Comparison of ENCODE assay signal across 8 mouse cellular contexts in the genomic region with DNA sequence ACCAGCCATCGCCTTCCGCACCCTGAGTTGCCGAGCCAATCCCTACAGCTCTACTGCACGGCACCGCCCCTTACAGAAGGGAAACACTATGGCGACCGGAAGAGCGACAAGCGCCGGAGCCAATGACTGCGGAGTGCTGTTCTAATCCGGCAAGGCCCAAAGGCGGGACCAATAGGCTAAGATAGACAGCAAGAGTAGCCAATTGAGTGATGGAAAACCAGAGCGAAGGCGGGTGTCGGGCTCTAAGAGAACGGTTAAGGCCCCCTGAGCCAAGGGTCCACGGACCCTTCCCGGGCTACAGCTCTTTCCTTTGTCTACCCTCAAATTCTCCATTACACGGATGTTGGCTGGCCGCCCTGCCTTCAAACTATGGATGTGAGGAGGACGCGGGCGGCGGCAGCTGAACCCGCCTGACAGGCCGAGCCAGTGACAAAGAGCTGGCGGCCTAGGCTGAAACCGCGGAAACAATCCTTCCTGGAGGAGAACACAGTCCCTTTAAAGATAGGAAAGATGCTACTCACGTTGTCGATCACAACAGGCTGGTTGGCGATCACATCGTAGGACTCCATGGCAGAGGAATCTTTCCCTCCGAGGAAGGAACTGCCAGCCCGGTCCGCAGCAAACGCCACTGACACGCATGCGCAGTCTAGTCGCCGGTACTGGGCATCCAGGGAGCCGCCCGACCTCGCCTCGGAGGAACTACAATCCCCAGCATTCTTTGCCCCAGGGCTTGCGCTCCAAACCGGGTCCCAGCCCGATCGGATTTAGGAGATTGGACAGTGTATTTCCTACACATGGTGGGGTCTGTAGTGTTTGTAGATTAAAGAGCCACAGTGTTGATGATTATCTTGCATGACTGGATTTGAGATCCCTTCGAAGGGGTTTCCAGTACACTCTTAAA. TPM values are rescaled to one million over a fixed set of nuclear protein-coding genes. Genes with fewer than 3 reads are reported as not detected.
DNase-seq lines count a peak whose midpoint lies in the region; ATAC-seq and TF ChIP-seq lines count a peak whose summit lies in the region.

A gene (minus strand): TSS at position 640 of the 901 bp plus-strand sequence.

- peak; percentile 99 for DNase-seq in ES-E14 (ENCODE audit: low read depth, low spot score)
- DNase-seq in cerebellum, adult 11-12 months, result peak; percentile 97
- DNase-seq in heart, postnatal 36 days, result peak; percentile 96 to 99
- DNase-seq in layer of hippocampus, adult 2 months (ENCODE audit: low spot score in 2 of 2), result peak; percentile 96 to 98
- DNase-seq in lung, embryonic 14.5 days, result peak; percentile 100
- DNase-seq in thymus, adult 2 months, result peak; percentile 97

- H3K4me2 ChIP-seq in forebrain, embryonic 16.5 days (ENCODE audit: low read length), result peak within 1 kb of the TSS; percentile 92
- peak within 1 kb of the TSS; percentile 76 for H3K4me2 ChIP-seq in lung, embryonic 14.5 days

- H3K9ac ChIP-seq in ES-E14 (ENCODE audit: insufficient read depth, low read depth, low read length, poor library complexity, severe bottlenecking), result peak within 1 kb of the TSS; percentile 56
- peak within 1 kb of the TSS; percentile 81 for H3K9ac ChIP-seq in forebrain, embryonic 16.5 days (replicated peaks; ENCODE audit: low read depth, low read length)
- peak within 1 kb of the TSS; percentile 73 for H3K9ac ChIP-seq in lung, embryonic 14.5 days

- peak; percentile 74 for TF ChIP-seq POLR2A in olfactory bulb, adult 2 months (IDR thresholded peaks at IDR 0.05; ENCODE audit: insufficient read depth, low read depth, low read length)
- peak; percentile 72 for TF ChIP-seq POLR2A in thymus, adult 2 months (IDR thresholded peaks at IDR 0.05; ENCODE audit: control insufficient read depth, extremely low read depth, insufficient read depth, low read length, poor library complexity)

- peaks cover 2% of the 10 kb centered on the region in 2 experiments; a peak in 2 of 4 replicates for H3K4me1 ChIP-seq in ES-E14 (ENCODE audit: control insufficient read depth in 2 of 2, insufficient read depth in 2 of 2, low read length in 2 of 2, poor library complexity in 1 of 2)
- peaks cover 36% of the 10 kb centered on the region for H3K4me1 ChIP-seq in forebrain, embryonic 16.5 days (replicated peaks; ENCODE audit: control insufficient read depth, insufficient read depth, low read length)
- peaks cover 13% of the 10 kb centered on the region for H3K4me1 ChIP-seq in lung, embryonic 14.5 days (ENCODE audit: insufficient read depth)
- peaks cover 20% of the 10 kb centered on the region for H3K4me1 ChIP-seq in olfactory bulb, adult 2 months (ENCODE audit: control insufficient read depth, insufficient read depth, low read length)
- H3K4me1 ChIP-seq in thymus, adult 2 months (replicated peaks; ENCODE audit: control insufficient read depth, insufficient read depth, low read length), result peaks cover 28% of the 10 kb centered on the region

- H3K27ac ChIP-seq in ES-E14 (ENCODE audit: insufficient read depth, low read depth, low read length, poor library complexity, severe bottlenecking), result no peak within 1 kb of the TSS
- H3K27ac ChIP-seq in forebrain, embryonic 16.5 days (ENCODE audit: low read length), result peak within 1 kb of the TSS; percentile 77
- H3K27ac ChIP-seq in layer of hippocampus, adult 2 months, result peak within 1 kb of the TSS; percentile 98
- H3K27ac ChIP-seq in lung, embryonic 14.5 days (ENCODE audit: low read depth), result peak within 1 kb of the TSS; percentile 65; the same call in 1 of the 2 replicates
- peak within 1 kb of the TSS; percentile 80 for H3K27ac ChIP-seq in olfactory bulb, adult 2 months (ENCODE audit: insufficient read depth, low read depth, low read length)
- H3K27ac ChIP-seq in thymus, adult 2 months (ENCODE audit: control insufficient read depth, insufficient read depth, low read length), result peak within 1 kb of the TSS; percentile 43; the same call in 1 of the 2 replicates

- peak within 1 kb of the TSS; percentile 70 to 83 for H3K4me3 ChIP-seq in ES-E14 (ENCODE audit: insufficient read depth in 1 of 2, low read depth in 1 of 2, low read length in 2 of 2, poor library complexity in 1 of 2, severe bottlenecking in 1 of 2)
- H3K4me3 ChIP-seq in forebrain, embryonic 16.5 days (replicated peaks; ENCODE audit: low read length), result peak within 1 kb of the TSS; percentile 61
- H3K4me3 ChIP-seq in layer of hippocampus, adult 2 months, result peak within 1 kb of the TSS; percentile 99
- peak within 1 kb of the TSS; percentile 83 for H3K4me3 ChIP-seq in lung, embryonic 14.5 days (ENCODE audit: low read depth, low read length)
- peak within 1 kb of the TSS; percentile 87 for H3K4me3 ChIP-seq in olfactory bulb, adult 2 months (ENCODE audit: insufficient read depth, low read depth, low read length)
- peak within 1 kb of the TSS; percentile 92 for H3K4me3 ChIP-seq in thymus, adult 2 months (ENCODE audit: control insufficient read depth, insufficient read depth, low read length)

- ATAC-seq in forebrain, embryonic 16.5 days, result peak; percentile 97
- peak; percentile 95 for ATAC-seq in lung, embryonic 14.5 days (ENCODE audit: insufficient read depth)

- no peaks in the 10 kb centered on the region for H3K36me3 ChIP-seq in ES-E14 (ENCODE audit: control insufficient read depth, insufficient read depth, low read length, poor library complexity, severe bottlenecking)
- no peaks in the 10 kb centered on the region for H3K36me3 ChIP-seq in forebrain, embryonic 16.5 days (ENCODE audit: control insufficient read depth, insufficient read depth)
- H3K36me3 ChIP-seq in lung, embryonic 14.5 days (ENCODE audit: insufficient read depth), result 0 out of 2 replicates have a peak, but pooled peaks cover 6% of the 10 kb centered on the region
- H3K36me3 ChIP-seq in thymus, adult 2 months (ENCODE audit: control insufficient read depth, insufficient read depth, low read length), result no peaks in the 10 kb centered on the region

- intact Hi-C loops in heart, postnatal 36 days (cut with DNase I), result loop anchor here (1.0 to 5.0 kb wide), 5 partner anchors 48 to 1378 kb away; no protein-coding TSS in a partner anchor

- in situ Hi-C loops in ES-E14 (cut with MboI; ENCODE audit: low sequenced_read_pairs in 2 of 2, unreplicated experiment in 2 of 2), result no loop called here

- WGBS in forebrain, embryonic 16.5 days, result under 1% methylated on average over 51 of the region's 51 CpGs
- WGBS in lung, embryonic 14.5 days, result under 1% methylated on average over 51 of the region's 51 CpGs
- under 1% methylated on average over 51 of the region's 51 CpGs for WGBS in olfactory bulb, adult 2 months
- WGBS in thymus, adult 2 months, result under 1% methylated on average over 51 of the region's 51 CpGs

- no peaks in the 10 kb centered on the region for H3K27me3 ChIP-seq in forebrain, embryonic 16.5 days (replicated peaks; ENCODE audit: control insufficient read depth, insufficient read depth, low read length)
- H3K27me3 ChIP-seq in lung, embryonic 14.5 days (ENCODE audit: insufficient read depth, low read length), result no peaks in the 10 kb centered on the region
- no peaks in the 10 kb centered on the region for H3K27me3 ChIP-seq in thymus, adult 2 months (ENCODE audit: control insufficient read depth, insufficient read depth, low read length)

- TF ChIP-seq CTCF in layer of hippocampus, adult 2 months (conservative IDR thresholded peaks at IDR 0.05), result no peak
- no peak for TF ChIP-seq CTCF in lung, embryonic 14.5 days (IDR thresholded peaks at IDR 0.05; ENCODE audit: low read depth)
- no peak for TF ChIP-seq CTCF in olfactory bulb, adult 2 months (IDR thresholded peaks at IDR 0.05; ENCODE audit: insufficient read depth, low read depth, low read length)
- TF ChIP-seq CTCF in thymus, adult 2 months (IDR thresholded peaks at IDR 0.05; ENCODE audit: borderline replicate concordance, control insufficient read depth, extremely low read depth, insufficient read depth, low read length, poor library complexity), result 0 out of 2 replicates have a peak, but pooled peaks have one; percentile 15

- H3K9me3 ChIP-seq in ES-E14 (ENCODE audit: control insufficient read depth, insufficient read depth, low read depth, low read length), result no peaks in the 10 kb centered on the region
- no peaks in the 10 kb centered on the region for H3K9me3 ChIP-seq in forebrain, embryonic 16.5 days (ENCODE audit: control insufficient read depth, low read length)
- no peaks in the 10 kb centered on the region for H3K9me3 ChIP-seq in lung, embryonic 14.5 days (ENCODE audit: low read depth, low read length)

TF ChIP-seq in ES-E14, 5 proteins besides CTCF, POLR2A, EP300 and RAD21:
- TF ChIP-seq MAFK (IDR thresholded peaks at IDR 0.05; ENCODE audit: insufficient read depth, low read depth, low read length) (no peak), HCFC1 (IDR thresholded peaks at IDR 0.05; ENCODE audit: borderline replicate concordance, insufficient read depth, low read length) (peak; percentile 92), CHD2 (IDR thresholded peaks at IDR 0.05; ENCODE audit: low read depth, low read length) (peak; percentile 92)
TF ChIP-seq in ES-E14: peak in this region for 2.

RNA-seq across cellular contexts. Expression of the gene that starts here (rescaled TPM):
- 66.7 and 85.7 TPM in 2 replicates for total RNA-seq in ES-E14 (2012; rRNA removed)
- polyA plus RNA-seq in forebrain, embryonic 16.5 days (2015; fragmentation: Nextera tagmentation; extraction: Ambion mirVana), result 400 and 401 TPM in 2 replicates
- total RNA-seq in heart, postnatal 36 days (2021), result 10 to 100 TPM; 88.4 to 97.0 TPM
- 100 to 1,000 TPM; 179 to 184 TPM for total RNA-seq in layer of hippocampus, adult 2 months (2021)
- 148 and 149 TPM in 2 replicates for polyA plus RNA-seq in lung, embryonic 14.5 days (2014; fragmentation: Nextera tagmentation; extraction: Ambion mirVana)
- polyA plus RNA-seq in olfactory bulb, adult 2 months (2012; ENCODE audit: insufficient read depth, insufficient read length, low replicate concordance, missing spikeins), result 623 TPM in 1 of 2 replicates, not detected in the other
- 163 and 164 TPM in 2 replicates for polyA plus RNA-seq in thymus, adult 2 months (2012; rRNA removed)
